13 mouse cellular contexts compared by ENCODE assay signal in the genomic region with DNA sequence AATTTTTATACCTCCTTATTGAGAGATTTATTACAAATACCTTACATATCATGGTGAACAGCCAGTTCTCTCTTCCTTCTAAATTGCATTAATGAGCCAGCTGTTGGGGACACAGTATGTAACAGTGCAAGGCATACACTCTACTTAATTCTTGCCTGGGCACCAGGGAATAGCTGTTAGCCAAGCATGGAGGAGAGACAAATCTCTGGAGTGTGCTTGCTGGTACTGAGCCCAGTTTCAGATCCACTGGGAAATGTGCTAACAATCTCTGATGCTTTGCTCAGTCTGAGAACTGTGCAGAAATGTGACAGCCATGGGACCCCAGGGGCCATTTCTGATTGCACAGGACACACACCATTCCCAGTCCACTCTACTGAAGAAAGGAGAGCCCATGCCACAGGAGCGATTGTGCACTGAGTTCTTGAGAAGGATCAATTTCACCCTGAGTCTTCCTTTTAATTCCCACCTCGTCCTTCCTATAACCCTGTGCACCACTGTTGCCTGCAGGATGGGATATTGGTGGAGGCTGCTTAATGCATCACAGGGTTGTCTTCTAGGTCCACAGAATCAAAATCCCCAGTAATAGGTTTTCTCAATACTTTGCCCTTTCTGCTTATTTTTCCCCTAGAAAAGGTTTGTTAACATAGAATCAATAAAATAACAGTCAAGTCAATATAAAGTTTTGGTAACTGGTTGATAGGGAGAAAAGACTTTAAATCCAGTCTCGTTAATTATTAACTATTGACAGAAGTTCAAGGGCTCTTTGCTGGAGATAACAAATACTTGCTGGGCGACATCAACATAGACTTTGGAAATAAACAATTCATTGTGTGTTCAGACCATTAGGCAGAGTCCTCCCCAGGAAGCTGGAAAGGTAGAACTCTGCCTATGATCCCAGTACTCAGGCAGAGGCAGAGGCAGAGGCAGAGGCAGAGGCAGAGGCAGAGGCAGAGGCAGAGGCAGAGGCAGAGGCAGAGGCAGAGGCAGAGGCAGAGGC. TPM values are rescaled to one million over a fixed set of nuclear protein-coding genes. Genes with fewer than 3 reads are reported as not detected.
DNase-seq lines count a peak whose midpoint lies in the region; ATAC-seq and TF ChIP-seq lines count a peak whose summit lies in the region.
"Had no signal": no experiment of that assay in that cellular context is flagged by ENCODE, and none has a peak within 500 bp of the region (broad histone marks: within the 10 kb centered on the region; RNA-seq: fewer than 3 reads in every experiment).

No protein-coding gene starts in this region.

- H3K4me1 ChIP-seq in heart, adult 2 months (ENCODE audit: control insufficient read depth, insufficient read depth, low read length): no peaks in the 10 kb centered on the region
- H3K4me1 ChIP-seq in limb, embryonic 13.5 days: peaks cover 14% of the 10 kb centered on the region
- peaks cover 8% of the 10 kb centered on the region for H3K4me1 ChIP-seq in neural tube, embryonic 13.5 days (replicated peaks)
- H3K4me1 ChIP-seq: heart, embryonic 13.5 days had no signal

- TF ChIP-seq POLR2A in heart, adult 2 months (IDR thresholded peaks at IDR 0.05; ENCODE audit: insufficient read depth, low read depth, low read length): no peak

- DNase-seq in heart, adult 11 months: peak; percentile 91
- no peak for DNase-seq in heart, adult 2 months
- peak; percentile 9 for DNase-seq in forelimb bud, embryonic 11.5 days (ENCODE audit: low read depth, low spot score)
- no peak for DNase-seq in ovary, postnatal 14 days (ENCODE audit: low spot score)
- DNase-seq in thymus, postnatal 0 days (ENCODE audit: low spot score): no peak
- DNase-seq: cerebellum, adult 8-10 months; right cerebral cortex, adult 18-20 months; thymus, postnatal 14 days had no signal

- 69% methylated on average over 4 of the region's 4 CpGs for WGBS in heart, adult 2 months
- WGBS in limb, embryonic 13.5 days: 73% methylated on average over 4 of the region's 4 CpGs
- 77% methylated on average over 4 of the region's 4 CpGs for whole genome bisulfite sequencing in neural tube, embryonic 13.5 days

- intact Hi-C loops in heart, adult 2 months (cut with DNase I): no loop called here

- H3K9me3 ChIP-seq in limb, embryonic 13.5 days: no peaks in the 10 kb centered on the region
- no peaks in the 10 kb centered on the region for H3K9me3 ChIP-seq in neural tube, embryonic 13.5 days
- H3K9me3 ChIP-seq: heart, embryonic 13.5 days had no signal

- H3K27me3 ChIP-seq in heart, adult 2 months (ENCODE audit: control insufficient read depth, insufficient read depth, low read length): no peaks in the 10 kb centered on the region
- no peaks in the 10 kb centered on the region for H3K27me3 ChIP-seq in limb, embryonic 13.5 days
- no peaks in the 10 kb centered on the region for H3K27me3 ChIP-seq in neural tube, embryonic 13.5 days
- H3K27me3 ChIP-seq: heart, embryonic 13.5 days had no signal

- H3K4me3 ChIP-seq in heart, adult 2 months: no peak overlapping the region
- H3K4me3 ChIP-seq in limb, embryonic 13.5 days: no peak overlapping the region
- no peak overlapping the region for H3K4me3 ChIP-seq in neural tube, embryonic 13.5 days
- H3K4me3 ChIP-seq: heart, embryonic 13.5 days had no signal

- no peak overlapping the region for H3K27ac ChIP-seq in heart, adult 2 months
- peak overlapping the region; percentile 52; the same call in 1 of the 2 replicates for H3K27ac ChIP-seq in limb, embryonic 13.5 days
- peak overlapping the region; percentile 1; the same call in 1 of the 2 replicates for H3K27ac ChIP-seq in neural tube, embryonic 13.5 days (replicated peaks)
- H3K27ac ChIP-seq: heart, embryonic 13.5 days had no signal

- H3K9ac ChIP-seq in heart, adult 2 months (ENCODE audit: low read depth, low read length): no peak overlapping the region
- H3K9ac ChIP-seq in limb, embryonic 13.5 days: no peak overlapping the region
- H3K9ac ChIP-seq in neural tube, embryonic 13.5 days: no peak overlapping the region
- H3K9ac ChIP-seq: heart, embryonic 13.5 days had no signal

- H3K36me3 ChIP-seq in heart, adult 2 months (ENCODE audit: control insufficient read depth, insufficient read depth, low read length): no peaks in the 10 kb centered on the region
- H3K36me3 ChIP-seq in limb, embryonic 13.5 days: 0 out of 2 replicates have a peak, but pooled peaks cover 2% of the 10 kb centered on the region
- no peaks in the 10 kb centered on the region for H3K36me3 ChIP-seq in neural tube, embryonic 13.5 days
- H3K36me3 ChIP-seq: heart, embryonic 13.5 days had no signal

- no peaks in the 10 kb centered on the region for H3K79me2 ChIP-seq in heart, adult 2 months (replicated peaks; ENCODE audit: control insufficient read depth, insufficient read depth, low read length)

- TF ChIP-seq CTCF in heart, adult 2 months (IDR thresholded peaks at IDR 0.05): no peak

- ATAC-seq in limb, embryonic 13.5 days (ENCODE audit: low FRiP score, low read depth): peak; percentile 92
- peak; percentile 87 for ATAC-seq in neural tube, embryonic 13.5 days (ENCODE audit: low read depth)
- ATAC-seq in monocyte, adult 5-6 weeks (replicated peaks; ENCODE audit: insufficient number of reproducible peaks, low FRiP score, low TSS enrichment, poor library complexity, severe bottlenecking): no peak

- H3K4me2 ChIP-seq in limb, embryonic 13.5 days (replicated peaks): peak overlapping the region; percentile 12; the same call in 1 of the 2 replicates
- no peak overlapping the region for H3K4me2 ChIP-seq in neural tube, embryonic 13.5 days
- H3K4me2 ChIP-seq: heart, embryonic 13.5 days had no signal

- no peak for TF ChIP-seq EP300 in heart, adult 2 months (IDR thresholded peaks at IDR 0.05; ENCODE audit: insufficient read depth, low read depth, low read length)

RNA-seq across cellular contexts. Expression of gene Plcxd2, which starts 25.1 kb away (rescaled TPM):
- total RNA-seq in heart, adult 2 months (2021): under 1 TPM; 0.10 to 0.18 TPM
- polyA plus RNA-seq in heart, adult 2 months (2012; rRNA removed): 0.18 and 0.26 TPM in 2 replicates
- 2.3 and 2.7 TPM in 2 replicates for polyA plus RNA-seq in limb, embryonic 13.5 days (2015; fragmentation: Nextera tagmentation; extraction: Ambion mirVana)
- 9.0 and 9.4 TPM in 2 replicates for polyA plus RNA-seq in neural tube, embryonic 13.5 days (2015; fragmentation: Nextera tagmentation; extraction: Ambion mirVana)
- 3.2 to 11.4 TPM (median 8.9 TPM) in 3 replicates for total RNA-seq in monocyte, adult 5-6 weeks (2017)
- polyA plus RNA-seq in thymus, postnatal 0 days (2015; fragmentation: Nextera tagmentation; extraction: Ambion mirVana): 7.4 and 7.5 TPM in 2 replicates

RNA-seq across cellular contexts. Expression of gene Phldb2, which starts 31.5 kb away (rescaled TPM):
- total RNA-seq in heart, adult 2 months (2021): 10 to 100 TPM; 10.9 to 13.0 TPM
- polyA plus RNA-seq in heart, adult 2 months (2012; rRNA removed): 3.6 and 6.9 TPM in 2 replicates
- 76.8 and 77.8 TPM in 2 replicates for polyA plus RNA-seq in limb, embryonic 13.5 days (2015; fragmentation: Nextera tagmentation; extraction: Ambion mirVana)
- 14.6 and 16.1 TPM in 2 replicates for polyA plus RNA-seq in neural tube, embryonic 13.5 days (2015; fragmentation: Nextera tagmentation; extraction: Ambion mirVana)
- total RNA-seq in monocyte, adult 5-6 weeks (2017): 0.87 TPM in 1 of 3 replicates, not detected in the others
- 2.2 and 2.6 TPM in 2 replicates for polyA plus RNA-seq in thymus, postnatal 0 days (2015; fragmentation: Nextera tagmentation; extraction: Ambion mirVana)
- total RNA-seq: megakaryocyte-erythroid progenitor cell, adult 5-6 weeks had no signal

Comparison
In these comparisons a context has a peak if more than half of its experiments do, and no peak if none do; other contexts are left out.
1. DNase-seq: peak in heart, adult 11 months (single experiment) and forelimb bud, embryonic 11.5 days (single experiment); none in heart, adult 2 months (0 of 2), ovary, postnatal 14 days (single experiment) and thymus, postnatal 0 days (single experiment).